Mouse (Mus musculus): ENCODE measurements around the gene Akain1.

The Akain1 gene

DNA sequence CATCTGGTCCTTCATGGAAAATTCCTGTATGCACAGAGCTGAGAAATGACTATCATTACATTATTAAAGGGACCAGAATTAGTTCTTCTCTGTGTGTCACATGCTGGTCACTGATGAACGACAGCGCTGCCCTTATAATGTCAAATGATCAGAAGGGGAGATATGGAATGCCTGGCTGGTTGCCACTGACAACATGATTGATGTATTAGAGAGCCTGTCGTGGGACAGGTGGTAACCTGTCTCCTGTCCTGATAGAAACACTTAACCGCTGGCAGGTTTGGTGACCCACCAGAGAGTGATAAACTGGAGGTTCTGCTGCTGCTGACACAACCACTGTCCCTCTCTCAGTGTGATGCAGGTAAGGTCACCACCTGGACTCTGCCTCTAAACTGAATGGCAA lies 40.1 kb downstream of the Akain1 start:
- no peak for DNase-seq (ENCODE audit: low spot score)

DNA sequence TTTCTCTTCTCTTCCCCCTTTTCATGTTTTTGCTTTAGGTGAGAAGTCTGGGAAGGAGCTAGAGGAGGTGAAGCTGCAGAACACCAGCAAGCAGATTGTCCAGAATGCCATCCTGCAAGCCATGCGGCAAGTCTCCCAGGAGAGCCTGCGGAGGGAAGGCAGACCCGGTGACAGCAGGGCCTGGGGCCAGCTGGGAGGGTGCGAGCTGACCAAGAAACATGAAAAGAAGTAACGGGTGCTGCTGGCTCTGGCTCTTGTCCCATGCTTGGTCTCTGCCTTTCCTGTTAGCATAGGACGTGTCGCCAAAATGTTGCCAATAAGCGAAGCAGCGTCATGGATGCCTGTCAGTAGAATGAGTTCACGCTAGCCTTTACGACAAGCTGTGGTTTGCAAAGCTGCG lies 48.0 kb downstream of the Akain1 start:
- no peak for DNase-seq (ENCODE audit: low spot score)

DNA sequence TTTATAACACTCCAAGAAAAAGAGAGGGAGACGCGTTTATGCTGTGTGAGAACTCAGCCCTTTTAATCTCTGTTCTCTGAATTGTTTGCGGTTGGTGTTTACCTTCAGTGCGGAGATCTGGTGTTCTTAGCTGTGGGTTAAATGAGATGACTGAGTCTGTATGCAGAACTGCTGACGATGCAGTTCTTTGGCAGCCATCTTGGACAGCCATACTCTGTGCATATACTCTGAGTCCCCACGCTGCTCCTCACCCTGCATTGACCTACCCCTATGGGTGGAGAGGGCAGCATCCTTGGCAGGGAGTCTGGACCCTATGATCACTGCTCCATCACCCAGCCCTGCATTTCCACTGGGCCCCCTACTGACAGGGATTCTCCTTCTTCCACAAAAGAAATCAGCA lies 48.8 kb downstream of the Akain1 start:
- no peak for DNase-seq (ENCODE audit: low spot score)

DNA sequence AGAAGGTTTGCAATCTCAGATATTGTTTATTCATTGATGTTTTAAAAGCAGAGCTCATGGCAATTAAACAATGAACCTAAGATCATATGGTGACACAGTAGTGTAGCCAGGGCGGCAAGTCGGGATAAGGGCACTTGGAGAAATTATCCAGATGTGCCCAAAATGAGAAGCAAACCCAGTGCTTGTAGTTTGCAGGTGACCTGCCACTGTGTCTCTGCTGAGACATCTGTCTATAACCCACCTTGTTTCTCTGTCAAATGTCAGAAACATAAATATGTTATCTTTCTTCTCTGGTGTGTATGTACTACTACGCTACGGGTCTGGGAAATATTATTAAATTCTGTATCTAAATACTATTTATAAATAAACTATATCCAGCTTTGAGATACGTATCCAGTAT lies 49.7 kb downstream of the Akain1 start:
- DNase-seq (ENCODE audit: low spot score): no peak

DNA sequence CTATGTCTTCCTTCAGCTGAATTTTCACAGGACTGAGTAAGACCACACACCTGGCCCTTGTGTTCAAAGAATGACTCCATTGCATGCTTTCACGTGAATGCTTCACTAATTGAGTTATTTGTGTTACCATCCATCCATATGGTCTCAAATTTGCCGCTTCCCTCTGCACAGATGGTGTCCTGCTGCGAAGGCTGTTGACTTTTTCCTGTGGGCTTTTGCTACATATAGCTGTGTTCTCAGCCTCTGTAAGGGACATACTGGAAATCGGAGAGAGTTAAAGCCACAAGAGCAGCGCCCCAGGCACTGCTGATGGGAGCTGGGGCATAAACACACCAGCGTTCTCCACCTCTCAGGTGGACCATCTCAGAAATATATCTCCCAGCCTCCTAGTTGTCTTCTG lies 53.2 kb downstream of the Akain1 start:
- no peak for DNase-seq (ENCODE audit: low spot score)

DNA sequence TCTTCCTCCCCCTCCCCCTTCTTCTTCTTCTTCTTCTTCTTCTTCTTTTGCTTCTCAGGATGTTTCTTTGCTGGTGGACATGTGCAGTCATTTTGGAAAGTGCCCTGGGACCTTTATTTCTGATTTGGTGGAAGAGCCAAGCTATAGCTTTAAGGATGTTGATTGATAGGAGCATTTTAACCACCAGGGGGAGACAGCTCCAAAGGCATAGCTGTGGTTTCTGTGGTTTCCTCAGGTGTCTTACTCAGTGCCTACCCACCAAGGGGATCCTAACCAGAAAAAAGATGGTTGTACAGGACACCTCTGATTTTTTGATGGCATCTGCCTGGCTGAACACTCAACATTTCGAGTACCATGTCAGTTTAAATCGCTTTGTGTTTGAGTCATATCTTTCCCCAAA lies 56.4 kb downstream of the Akain1 start:
- no peak for DNase-seq (ENCODE audit: low spot score)

DNA sequence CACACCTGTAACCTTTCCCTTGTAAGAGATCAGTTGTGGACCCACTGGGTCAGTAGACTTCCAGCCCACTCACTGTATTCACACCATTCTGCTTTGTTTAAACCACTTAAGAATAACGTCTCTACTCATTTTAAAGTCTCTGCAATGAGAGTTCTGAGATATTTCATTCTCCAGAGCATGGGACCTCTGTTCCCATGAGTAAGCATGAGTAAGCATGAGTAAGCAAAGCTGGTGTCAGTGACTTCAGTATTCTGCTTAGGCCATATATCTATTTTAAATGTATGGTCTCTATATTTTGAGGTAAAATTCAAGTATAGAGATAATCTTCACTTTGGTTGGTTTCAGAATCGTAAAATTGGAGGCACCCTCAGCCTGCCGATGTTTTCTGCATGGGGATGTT lies 57.0 kb downstream of the Akain1 start:
- DNase-seq (ENCODE audit: low spot score): no peak

DNA sequence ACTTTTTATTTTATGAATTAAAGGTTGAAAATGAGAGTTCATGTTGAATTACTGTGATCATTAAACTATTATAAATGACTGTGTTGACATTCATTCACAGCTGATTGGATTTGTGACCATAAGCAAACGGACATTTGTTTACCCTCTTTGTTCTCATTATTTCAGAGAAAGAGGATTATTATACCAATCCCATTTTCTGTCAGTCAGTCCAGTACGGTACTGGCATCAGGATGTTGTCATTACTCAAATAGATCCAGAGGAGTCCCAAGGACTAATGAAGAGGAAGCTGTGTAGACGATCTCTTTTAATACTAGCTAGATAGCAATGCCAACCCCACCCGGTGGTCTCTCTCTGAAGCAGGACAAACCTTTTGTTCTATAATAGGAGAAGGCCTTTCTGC lies 58.2 kb downstream of the Akain1 start:
- no peak for DNase-seq (ENCODE audit: low spot score)

DNA sequence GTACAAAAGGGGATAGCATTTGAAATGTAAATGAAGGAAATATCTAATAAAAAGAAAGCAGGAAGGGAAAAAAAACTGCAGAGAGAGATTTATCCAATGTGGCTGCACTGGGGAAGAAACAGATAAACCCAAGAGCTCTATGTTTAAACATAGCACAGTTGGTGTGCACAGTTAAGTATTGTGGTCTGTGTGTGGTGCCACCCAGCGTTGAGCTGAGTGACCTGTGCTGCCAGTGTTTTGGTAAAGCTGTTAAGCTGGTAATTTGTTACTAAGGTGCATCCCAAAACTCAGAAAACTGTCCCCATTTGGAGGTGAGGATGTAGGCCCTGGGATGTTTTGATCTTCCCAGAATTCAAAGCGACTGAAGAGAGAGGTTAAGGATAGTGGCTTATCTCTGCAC lies 59.8 kb downstream of the Akain1 start:
- DNase-seq (ENCODE audit: low spot score): no peak

DNA sequence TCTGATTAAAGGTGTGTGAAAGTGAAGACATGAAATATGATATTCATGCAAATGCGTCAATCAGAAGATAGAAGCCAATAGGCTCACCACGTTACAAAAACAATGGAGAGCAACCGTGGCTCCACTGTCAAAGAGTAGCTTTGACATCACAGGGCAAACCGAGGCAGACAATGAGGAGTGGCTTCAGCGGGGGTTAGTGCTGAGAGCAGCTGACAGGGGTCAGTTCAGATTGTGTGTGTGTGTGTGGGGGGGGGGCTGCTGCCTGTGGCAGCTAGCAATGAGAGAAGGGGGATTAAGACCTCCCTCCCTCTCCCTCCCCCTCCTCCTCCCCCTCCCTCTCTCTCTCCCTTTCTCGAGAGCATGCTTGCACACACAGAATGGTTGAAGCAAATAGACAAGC lies 60.3 kb downstream of the Akain1 start:
- no peak for DNase-seq (ENCODE audit: low spot score)

DNA sequence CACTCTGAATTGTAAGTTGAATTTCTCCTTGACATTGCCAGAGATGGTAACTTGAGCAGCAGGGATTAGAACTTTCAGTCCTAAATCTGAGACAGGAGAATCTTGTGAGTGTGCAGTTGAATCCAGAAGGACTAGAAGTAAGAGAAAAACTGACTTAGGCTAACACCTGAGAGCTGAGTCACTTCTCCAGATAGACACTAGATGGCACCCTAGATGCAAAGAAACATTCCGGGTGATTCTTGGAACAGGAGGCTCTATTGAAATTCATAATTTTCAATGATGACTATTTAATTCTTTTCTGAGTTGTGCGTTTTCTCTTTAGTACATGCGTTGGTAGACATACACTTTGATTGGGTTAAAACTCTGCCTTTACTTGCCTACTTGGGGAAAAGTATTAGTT lies 66.9 kb downstream of the Akain1 start:
- no peak for DNase-seq (ENCODE audit: low spot score)

DNA sequence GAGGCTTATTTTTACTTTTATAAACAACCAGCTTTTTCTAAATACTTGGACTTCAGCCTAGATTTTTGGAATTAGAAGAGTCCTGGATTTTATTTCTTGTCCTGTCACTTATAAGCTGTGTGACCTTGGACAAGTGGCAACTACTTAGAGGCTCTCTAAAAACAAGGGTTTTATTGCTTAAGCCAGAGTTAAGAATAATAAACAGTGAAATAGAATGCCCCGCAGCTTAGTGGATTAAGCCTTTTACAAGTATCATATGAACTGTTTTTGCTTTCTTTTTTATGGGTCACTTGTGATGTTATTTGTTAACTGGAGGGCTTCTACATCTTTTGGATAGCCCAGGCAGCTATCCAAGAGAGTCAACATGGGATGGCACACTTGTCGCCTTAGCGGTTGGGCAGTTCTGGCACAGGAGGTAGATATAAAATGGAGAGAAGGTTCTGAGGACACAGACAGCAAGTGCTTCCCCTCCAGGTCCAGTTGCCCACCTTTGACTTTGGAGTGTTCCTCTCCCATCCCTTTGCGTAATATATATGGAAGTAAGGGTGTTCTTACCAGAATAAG lies 77.3 kb downstream of the Akain1 start:
- DNase-seq (ENCODE audit: low spot score): no peak

DNA sequence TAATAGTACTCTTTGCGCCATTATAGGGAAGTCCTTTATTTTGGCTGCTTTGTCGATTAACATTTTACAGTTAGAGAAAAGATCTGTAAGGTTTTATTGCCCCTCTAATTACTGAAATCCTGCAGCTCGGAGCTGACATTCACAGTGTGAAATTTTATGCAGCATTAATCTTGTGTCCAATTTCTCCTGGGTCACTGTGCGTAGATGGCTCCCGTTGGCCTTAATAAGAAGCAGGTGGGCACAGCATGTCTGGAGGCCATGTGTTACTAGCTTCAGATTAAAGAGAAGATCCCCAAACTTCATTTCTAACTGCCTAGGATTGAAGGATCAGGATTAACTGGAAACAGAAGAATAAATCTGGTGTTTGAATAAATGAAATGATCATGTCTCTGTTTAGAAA lies 92.3 kb downstream of the Akain1 start:
- DNase-seq (ENCODE audit: low spot score): no peak

Measured in testis, postnatal 14 days (tissue).